Mouse (Mus musculus) CH12.LX (cell line): Measurements from ENCODE around the gene Vkorc1l1. TPM values are rescaled to one million over a fixed set of nuclear protein-coding genes. Genes with fewer than 3 reads are reported as not detected.
"Not testable (repeated sequence)": the region's sequence is repeated elsewhere in the genome, so short reads cannot be mapped to it uniquely, and the experiment has no call there.

Experiments used
- DNase-seq: peaks from one replicate; pipeline ENCODE4 v3.0.0-alpha.2; 2013; ENCODE audit errors: extremely low read depth
- H3K27ac ChIP-seq: 2 replicates; pipeline ENCODE4 v1.5.1; 2012; ENCODE audit warnings: low read depth, mild to moderate bottlenecking, control low read depth, moderate library complexity; ENCODE audit not compliant: insufficient read depth
- H3K27me3 ChIP-seq: replicated peaks from 2 replicates; pipeline ENCODE3; 2012; ENCODE audit warnings: inconsistent platforms
- H3K36me3 ChIP-seq, 2 experiments: replicated peaks in 1 of 2; 2 replicates each; pipeline versions ENCODE3 to v1.6.1; 2012; ENCODE audit warnings: inconsistent platforms in 1 of 2, low read length in 1 of 2, mild to moderate bottlenecking in 1 of 2, mixed read lengths in 1 of 2, moderate library complexity in 1 of 2; ENCODE audit not compliant: control insufficient read depth in 1 of 2, insufficient read depth in 1 of 2
- H3K4me1 ChIP-seq, 2 experiments: 2 replicates each; pipeline ENCODE4 v1.6.1; 2012; ENCODE audit warnings: inconsistent platforms in 1 of 2, moderate library complexity in 1 of 2; ENCODE audit not compliant: insufficient read depth in 2 of 2, control insufficient read depth in 1 of 2
- H3K4me2 ChIP-seq: 2 replicates; pipeline ENCODE4 v1.6.1; 2012; ENCODE audit warnings: low read depth, mild to moderate bottlenecking, control low read depth; ENCODE audit not compliant: poor library complexity, insufficient read depth, severe bottlenecking
- H3K4me3 ChIP-seq, 3 experiments: fragments of 150-350 bp in 1 of 3; sonication (generic) in 1 of 3; replicated peaks in 1 of 3; 2 replicates each; pipeline versions ENCODE3 to v1.5.1; 2011 to 2012; ENCODE audit warnings: low read depth in 2 of 3, low read length in 2 of 3, mild to moderate bottlenecking in 2 of 3, moderate library complexity in 2 of 3, control low read depth in 1 of 3, improper control_type of control experiment in 1 of 3, inconsistent platforms in 1 of 3, mixed read lengths in 1 of 3; ENCODE audit not compliant: poor library complexity in 1 of 3
- H3K79me2 ChIP-seq: replicated peaks from 2 replicates; pipeline ENCODE4 v1.6.1; 2012; ENCODE audit warnings: mild to moderate bottlenecking, moderate library complexity; ENCODE audit not compliant: control insufficient read depth, poor library complexity, insufficient read depth, severe bottlenecking; ENCODE audit errors: extremely low read depth
- H3K9ac ChIP-seq: 2 replicates; pipeline ENCODE4 v1.6.1; 2012; ENCODE audit warnings: low read depth, mild to moderate bottlenecking, control low read depth, moderate library complexity; ENCODE audit not compliant: insufficient read depth
- H3K9me3 ChIP-seq: replicated peaks from 2 replicates; pipeline ENCODE3; 2012; ENCODE audit warnings: low read length, inconsistent platforms, mixed read lengths
- E2F4 ChIP-seq: IDR thresholded peaks from 2 replicates; pipeline ENCODE4 v1.6.1; 2011; ENCODE audit warnings: low read depth, low read length, improper control_type of control experiment; ENCODE audit not compliant: insufficient replicate concordance
- EP300 ChIP-seq: IDR thresholded peaks from 2 replicates; pipeline ENCODE4 v1.6.1; 2011; ENCODE audit warnings: low read length, improper control_type of control experiment
- MAZ ChIP-seq: IDR thresholded peaks from 2 replicates; pipeline ENCODE4 v1.6.1; 2012; ENCODE audit warnings: low read depth, mild to moderate bottlenecking, inconsistent platforms, low read length, improper control_type of control experiment, moderate library complexity
- MEF2A ChIP-seq: IDR thresholded peaks from 2 replicates; pipeline ENCODE4 v1.6.1; 2014; ENCODE audit warnings: low read depth, mild to moderate bottlenecking, inconsistent platforms, low read length, improper control_type of control experiment, borderline replicate concordance
- MXI1 ChIP-seq: IDR thresholded peaks from 2 replicates; pipeline ENCODE4 v1.6.1; 2011; ENCODE audit warnings: mild to moderate bottlenecking, low read depth, low read length, improper control_type of control experiment
- NELFE ChIP-seq: IDR thresholded peaks from 2 replicates; pipeline ENCODE4 v1.6.1; 2011; ENCODE audit warnings: low read depth, low read length, improper control_type of control experiment
- PAX5 ChIP-seq: IDR thresholded peaks from 2 replicates; pipeline ENCODE4 v1.6.1; 2012; ENCODE audit warnings: low read length, inconsistent platforms, mixed read lengths
- RCOR1 ChIP-seq: conservative IDR thresholded peaks from 2 replicates; pipeline ENCODE4 v1.6.1; 2012; ENCODE audit warnings: low read depth, mild to moderate bottlenecking, inconsistent platforms, low read length, improper control_type of control experiment
- SIN3A ChIP-seq: IDR thresholded peaks from 2 replicates; pipeline ENCODE4 v1.6.1; 2012; ENCODE audit warnings: low read length, improper control_type of control experiment, inconsistent platforms
- SMC3 ChIP-seq: IDR thresholded peaks from 2 replicates; pipeline ENCODE4 v1.6.1; 2011; ENCODE audit warnings: low read depth, low read length, improper control_type of control experiment
- TBP ChIP-seq: conservative IDR thresholded peaks from 2 replicates; pipeline ENCODE4 v1.6.1; 2011; ENCODE audit warnings: low read depth, low read length, improper control_type of control experiment
- USF1 ChIP-seq: IDR thresholded peaks from 2 replicates; pipeline ENCODE4 v1.6.1; 2014; ENCODE audit warnings: low read depth, mild to moderate bottlenecking, inconsistent platforms, low read length, improper control_type of control experiment
- ZC3H11A ChIP-seq: IDR thresholded peaks from 2 replicates; pipeline ENCODE4 v1.6.1; 2012; ENCODE audit warnings: low read depth, mild to moderate bottlenecking, inconsistent platforms, low read length, improper control_type of control experiment
- ZKSCAN1 ChIP-seq: IDR thresholded peaks from 2 replicates; pipeline ENCODE4 v1.6.1; 2012; ENCODE audit warnings: low read depth, inconsistent platforms, low read length, improper control_type of control experiment, borderline replicate concordance
- ZNF384 ChIP-seq: IDR thresholded peaks from 2 replicates; pipeline ENCODE4 v1.6.1; 2012; ENCODE audit warnings: low read depth, low read length, improper control_type of control experiment, inconsistent platforms
- dilution Hi-C: fragments of 300-500 bp; cut with MboI; formaldehyde crosslinking; loops from 2 replicates; pipeline ENCODE4 v1.14.3; 2020; ENCODE audit warnings: low sequenced_read_pairs; ENCODE audit not compliant: extremely low pct_unique_long_range_greater_than_20kb, extremely low pct_ligation_motif_present
- in situ Hi-C: fragments of 300-500 bp; cut with MboI; formaldehyde crosslinking; loops from 3 replicates; pipeline ENCODE4 v1.14.3; 2019; ENCODE audit warnings: low sequenced_read_pairs, low pct_ligation_motif_present, low pct_unique_long_range_greater_than_20kb, mixed read lengths
- polyA plus RNA-seq: library from polyadenylated mRNA; unstranded; fragments of >175 nt; gene quantifications from 2 replicates; pipeline ENCODE4 v1.2.1, GENCODE M21; 2012; ENCODE audit warnings: low read depth; ENCODE audit not compliant: insufficient read length
- total RNA-seq, 2 experiments: library from RNA; depleted of rRNA; stranded (reverse); fragments of 300-350 nt in 1 of 2; fragments of >200 nt in 1 of 2; gene quantifications; 2 replicates each; pipeline ENCODE4 v1.2.3; 2012 to 2014

Gene Vkorc1l1
- total and polyA plus RNA-seq, 3 experiments = 8.7 to 33.1 (median 31.4) TPM

- H3K27ac ChIP-seq, dilution Hi-C loops, H3K9me3 ChIP-seq, in situ Hi-C loops, H3K27me3 ChIP-seq: not testable (repeated sequence)
- H3K4me3 ChIP-seq = peak overlapping the region; percentile 86 to 98 (median 88)
- H3K4me2 ChIP-seq = peak overlapping the region; percentile 94
- peak; percentile 34 for DNase-seq
- peak overlapping the region; percentile 90 for H3K9ac ChIP-seq
- H3K4me1 ChIP-seq = peaks cover 0 to 19% of the 10 kb centered on the region in 2 experiments; a peak in 2 of 4 replicates
- peak; percentile 32; the same call in 1 of the 2 replicates for TF ChIP-seq SIN3A
- peaks cover 4 to 16% of the 10 kb centered on the region in 2 experiments for H3K36me3 ChIP-seq
- H3K79me2 ChIP-seq = peaks cover 13% of the 10 kb centered on the region
Measured at GRCm38 (mm10) chr5:129942073-129942939, 536 bp downstream of the Vkorc1l1 start.

GRCm38 (mm10) chr5:129943402-129943801 is 1.6 kb downstream of the Vkorc1l1 start:
- TF ChIP-seq TBP (no peak), MEF2A (no peak), NELFE (no peak), SMC3 (no peak), USF1 (no peak), EP300 (no peak), ZC3H11A (no peak), MAZ (no peak), E2F4 (no peak), PAX5 (no peak), RCOR1 (no peak), MXI1 (no peak), ZNF384 (no peak), ZKSCAN1 (no peak)
- dilution Hi-C loops = no loop called here
- Histone ChIP-seq H3K4me3 (no peak overlapping the region), H3K4me1 (peaks cover 0 to 26% of the 10 kb centered on the region in 2 experiments; a peak in 2 of 4 replicates), H3K27me3 (no peaks in the 10 kb centered on the region), H3K9ac (no peak overlapping the region; the same call in 1 of the 2 replicates), H3K9me3 (no peaks in the 10 kb centered on the region), H3K4me2 (no peak overlapping the region; the same call in 1 of the 2 replicates), H3K36me3 (peaks cover 4 to 21% of the 10 kb centered on the region in 2 experiments), H3K79me2 (peaks cover 13% of the 10 kb centered on the region), H3K27ac (no peak overlapping the region)
- in situ Hi-C loops = no loop called here
- DNase-seq = no peak
